Mouse (Mus musculus): ENCODE results near the gene Dram2. TPM values are rescaled to one million over a fixed set of nuclear protein-coding genes. Genes with fewer than 3 reads are reported as not detected.

Dram2 gene
- 21.4 TPM for polyA plus RNA-seq (2017; shearing (Covaris generic))

GRCm38 (mm10) chr3:106547171-106547923 lies at the start of gene Dram2, which contains the start of gene Cept1:
TSS of gene Dram2 (plus strand) at chr3:106547798.
TSS of gene Cept1 (minus strand) at chr3:106547802.

Other genes with a start within 250 kb of the Dram2 start
- not detected for gene Chil6, start 141.6 kb upstream of the Dram2 start, polyA plus RNA-seq (2017; shearing (Covaris generic))
- gene Dennd2d, start 65.4 kb upstream of the Dram2 start, polyA plus RNA-seq (2017; shearing (Covaris generic)), result 232 TPM
- gene Cept1, start within 50 bp of the Dram2 start, polyA plus RNA-seq (2017; shearing (Covaris generic)), result 73.4 TPM
- 50.0 TPM for gene Lrif1, start 137.2 kb downstream of the Dram2 start, polyA plus RNA-seq (2017; shearing (Covaris generic))
- gene Cd53, start 242.4 kb downstream of the Dram2 start, polyA plus RNA-seq (2017; shearing (Covaris generic)), result 1,482 TPM

All from naive thymus-derived CD4-positive, alpha-beta T cell, adult 5 months (primary cell).